Mouse (Mus musculus): ENCODE results near the gene Slc6a5. TPM values are rescaled to one million over a fixed set of nuclear protein-coding genes. Genes with fewer than 3 reads are reported as not detected.
A peak's percentile ranks its signal among the peaks of the same experiment; 100 is the strongest.

Gene Slc6a5
- polyA plus RNA-seq, 2 experiments, result 0.03 TPM; not detected in 1

DNA sequence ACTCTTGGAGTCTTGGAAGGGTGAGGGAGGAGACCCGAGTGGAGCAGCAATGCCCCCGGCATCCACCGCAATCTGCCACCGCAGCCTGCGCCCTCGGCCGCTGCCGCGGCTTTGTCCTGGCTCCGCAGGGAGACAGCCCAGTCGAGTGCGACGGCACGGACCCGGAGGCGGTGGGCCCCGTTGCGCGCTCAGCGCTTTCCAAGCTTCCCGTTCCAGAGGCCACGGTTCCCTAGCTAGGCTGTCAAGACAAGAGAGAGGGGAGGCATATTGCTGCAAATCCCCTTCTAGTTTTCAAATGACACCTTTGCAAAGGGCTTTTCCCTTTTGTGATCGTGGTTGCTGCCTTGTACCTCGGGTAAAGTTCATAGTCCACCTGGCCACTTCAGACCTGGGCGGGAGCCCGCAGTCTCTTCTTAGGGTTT, 945 bp upstream of the Slc6a5 start:
- H3K27me3 ChIP-seq (ENCODE audit: control insufficient read depth, insufficient read depth, low read length), result peaks cover 88% of the 10 kb centered on the region
- no peaks in the 10 kb centered on the region for H3K9me3 ChIP-seq (ENCODE audit: control insufficient read depth, low read length)
- H3K4me3 ChIP-seq (replicated peaks; ENCODE audit: low read length), result no peak overlapping the region
- under 1% methylated on average over 26 of the region's 26 CpGs for WGBS
- H3K27ac ChIP-seq (replicated peaks; ENCODE audit: low read depth, low read length), result no peak overlapping the region
- H3K4me2 ChIP-seq (replicated peaks; ENCODE audit: low read depth, low read length, severe bottlenecking), result no peak overlapping the region
- no peaks in the 10 kb centered on the region for H3K36me3 ChIP-seq (ENCODE audit: control insufficient read depth, insufficient read depth, low read length)
- DNase-seq (ENCODE audit: low spot score) (no peak), ATAC-seq (ENCODE audit: low FRiP score, low read depth) (no peak)
- no peaks in the 10 kb centered on the region for H3K4me1 ChIP-seq (ENCODE audit: control insufficient read depth, insufficient read depth, low read length)
- H3K9ac ChIP-seq (ENCODE audit: low read depth, low read length, severe bottlenecking), result no peak overlapping the region
- TF ChIP-seq POLR2A (IDR thresholded peaks at IDR 0.05; ENCODE audit: borderline replicate concordance, extremely low read depth, insufficient read depth, insufficient read length), result no peak

DNA sequence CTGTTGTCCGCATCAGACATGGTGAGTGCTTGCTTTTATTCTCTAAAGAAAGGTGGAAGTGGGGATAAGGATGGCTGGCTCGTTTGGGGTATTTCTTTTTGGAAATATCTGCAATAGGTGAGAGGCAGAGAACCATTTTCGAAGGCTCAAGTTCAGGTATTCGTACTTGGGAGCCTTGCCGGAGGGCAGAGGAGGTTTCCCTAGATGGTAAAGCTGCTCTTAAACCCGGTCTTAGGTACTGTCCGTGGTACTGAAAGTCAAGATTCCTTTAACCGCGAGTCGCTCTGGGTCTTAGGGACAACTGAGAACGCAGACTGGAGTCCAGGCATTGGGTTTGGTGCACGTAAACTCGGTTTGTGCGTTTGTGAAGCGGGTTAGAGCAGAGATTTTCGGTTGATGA, 415 bp downstream of the Slc6a5 start:
- no peak overlapping the region for H3K9ac ChIP-seq (ENCODE audit: low read depth, low read length, severe bottlenecking)
- H3K4me3 ChIP-seq (replicated peaks; ENCODE audit: low read length), result no peak overlapping the region
- no peaks in the 10 kb centered on the region for H3K9me3 ChIP-seq (ENCODE audit: control insufficient read depth, low read length)
- no peak overlapping the region for H3K4me2 ChIP-seq (replicated peaks; ENCODE audit: low read depth, low read length, severe bottlenecking)
- no peak for ATAC-seq (ENCODE audit: low FRiP score, low read depth)
- peak; percentile 86 for DNase-seq (ENCODE audit: low spot score)
- H3K4me1 ChIP-seq (ENCODE audit: control insufficient read depth, insufficient read depth, low read length), result no peaks in the 10 kb centered on the region
- no peaks in the 10 kb centered on the region for H3K36me3 ChIP-seq (ENCODE audit: control insufficient read depth, insufficient read depth, low read length)
- H3K27ac ChIP-seq (replicated peaks; ENCODE audit: low read depth, low read length), result no peak overlapping the region
- TF ChIP-seq POLR2A (IDR thresholded peaks at IDR 0.05; ENCODE audit: borderline replicate concordance, extremely low read depth, insufficient read depth, insufficient read length), result no peak
- under 1% methylated on average over 16 of the region's 16 CpGs for WGBS
- H3K27me3 ChIP-seq (ENCODE audit: control insufficient read depth, insufficient read depth, low read length), result peaks cover 98% of the 10 kb centered on the region

DNA sequence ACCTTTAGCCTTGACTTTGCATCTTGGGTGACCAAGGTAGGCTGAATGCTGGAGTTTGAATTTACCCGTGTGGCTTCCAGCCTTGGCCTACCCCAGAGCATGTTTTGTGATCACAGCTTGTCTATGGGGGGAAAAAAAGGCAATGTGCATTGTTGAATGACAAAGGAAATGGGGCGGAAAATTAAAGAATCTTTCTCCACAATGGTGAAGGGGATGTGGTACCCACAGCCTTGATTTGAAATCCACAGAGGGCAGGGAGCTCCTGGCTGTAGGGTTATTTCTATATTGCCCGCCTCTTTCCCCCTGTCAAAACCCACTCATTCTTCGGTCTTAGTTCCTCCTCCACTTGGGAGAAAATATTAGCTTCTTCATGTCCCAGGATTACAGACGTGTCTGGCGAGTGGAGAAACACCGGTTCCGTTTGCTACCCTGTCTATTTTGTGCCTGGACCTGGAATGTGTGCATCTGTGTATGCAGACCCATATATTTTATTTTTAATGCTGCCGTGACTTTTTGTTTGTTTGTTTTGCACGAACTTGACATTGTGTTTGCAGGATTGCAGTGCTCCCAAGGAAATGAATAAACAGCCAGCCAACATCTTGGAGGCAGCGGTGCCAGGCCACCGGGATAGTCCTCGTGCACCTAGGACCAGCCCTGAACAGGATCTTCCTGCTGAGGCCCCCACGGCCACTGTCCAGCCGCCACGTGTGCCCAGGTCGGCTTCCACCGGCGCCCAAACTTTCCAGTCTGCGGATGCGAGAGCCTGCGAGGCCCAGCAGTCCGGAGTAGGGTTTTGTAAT, 1.4 kb downstream of the Slc6a5 start:
- no peaks in the 10 kb centered on the region for H3K9me3 ChIP-seq (ENCODE audit: control insufficient read depth, low read length)
- no peak overlapping the region for H3K4me2 ChIP-seq (replicated peaks; ENCODE audit: low read depth, low read length, severe bottlenecking)
- peaks cover 99% of the 10 kb centered on the region for H3K27me3 ChIP-seq (ENCODE audit: control insufficient read depth, insufficient read depth, low read length)
- H3K27ac ChIP-seq (replicated peaks; ENCODE audit: low read depth, low read length), result no peak overlapping the region
- H3K36me3 ChIP-seq (ENCODE audit: control insufficient read depth, insufficient read depth, low read length), result no peaks in the 10 kb centered on the region
- H3K4me3 ChIP-seq (replicated peaks; ENCODE audit: low read length), result no peak overlapping the region
- WGBS, result 5% methylated on average over 20 of the region's 23 CpGs
- H3K4me1 ChIP-seq (ENCODE audit: control insufficient read depth, insufficient read depth, low read length), result no peaks in the 10 kb centered on the region
- TF ChIP-seq POLR2A (IDR thresholded peaks at IDR 0.05; ENCODE audit: borderline replicate concordance, extremely low read depth, insufficient read depth, insufficient read length), result no peak
- DNase-seq (ENCODE audit: low spot score), result no peak
- ATAC-seq (ENCODE audit: low FRiP score, low read depth), result no peak
- no peak overlapping the region for H3K9ac ChIP-seq (ENCODE audit: low read depth, low read length, severe bottlenecking)

DNA sequence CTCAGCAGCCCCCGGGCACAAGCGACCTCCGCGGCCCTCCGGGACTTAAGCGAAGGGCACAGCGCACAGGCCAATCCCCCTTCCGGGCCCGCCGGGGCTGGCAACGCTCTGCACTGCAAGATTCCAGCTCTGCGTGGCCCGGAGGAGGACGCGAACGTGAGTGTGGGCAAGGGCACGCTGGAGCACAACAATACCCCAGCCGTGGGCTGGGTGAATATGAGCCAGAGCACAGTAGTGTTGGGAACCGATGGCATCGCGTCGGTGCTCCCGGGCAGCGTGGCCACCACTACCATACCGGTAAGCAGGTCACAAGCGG, 2.0 kb downstream of the Slc6a5 start:
- no peak overlapping the region for H3K9ac ChIP-seq (ENCODE audit: low read depth, low read length, severe bottlenecking)
- H3K4me1 ChIP-seq (ENCODE audit: control insufficient read depth, insufficient read depth, low read length), result no peaks in the 10 kb centered on the region
- H3K36me3 ChIP-seq (ENCODE audit: control insufficient read depth, insufficient read depth, low read length), result no peaks in the 10 kb centered on the region
- H3K9me3 ChIP-seq (ENCODE audit: control insufficient read depth, low read length), result no peaks in the 10 kb centered on the region
- no peak for DNase-seq (ENCODE audit: low spot score)
- no peak overlapping the region for H3K27ac ChIP-seq (replicated peaks; ENCODE audit: low read depth, low read length)
- H3K4me3 ChIP-seq (replicated peaks; ENCODE audit: low read length), result no peak overlapping the region
- ATAC-seq (ENCODE audit: low FRiP score, low read depth), result no peak
- TF ChIP-seq POLR2A (IDR thresholded peaks at IDR 0.05; ENCODE audit: borderline replicate concordance, extremely low read depth, insufficient read depth, insufficient read length), result no peak
- WGBS, result 2% methylated on average over 26 of the region's 26 CpGs
- peaks cover 99% of the 10 kb centered on the region for H3K27me3 ChIP-seq (ENCODE audit: control insufficient read depth, insufficient read depth, low read length)
- no peak overlapping the region for H3K4me2 ChIP-seq (replicated peaks; ENCODE audit: low read depth, low read length, severe bottlenecking)

DNA sequence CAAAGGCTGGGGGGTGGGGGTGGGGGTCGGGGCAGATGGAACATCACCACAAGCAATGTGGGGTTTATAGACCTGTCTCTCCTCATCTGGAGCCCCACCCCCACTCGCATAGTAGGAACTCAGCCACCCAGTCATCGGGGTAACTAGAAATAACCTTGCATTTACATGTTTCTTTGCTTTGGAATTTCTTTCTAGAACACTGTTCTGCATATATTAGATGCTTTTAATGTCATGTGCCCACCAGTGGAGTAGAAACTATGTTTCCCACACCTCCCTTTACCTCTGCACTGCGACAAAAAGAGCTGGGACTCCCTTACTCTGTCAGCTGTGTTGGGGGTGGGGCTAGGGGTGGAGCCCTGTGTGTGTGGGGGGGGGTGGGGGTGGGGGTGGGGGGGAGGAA, 3.2 kb downstream of the Slc6a5 start:
- Histone ChIP-seq H3K27ac (replicated peaks; ENCODE audit: low read depth, low read length) (no peak overlapping the region), H3K4me2 (replicated peaks; ENCODE audit: low read depth, low read length, severe bottlenecking) (no peak overlapping the region), H3K36me3 (ENCODE audit: control insufficient read depth, insufficient read depth, low read length) (no peaks in the 10 kb centered on the region), H3K4me3 (replicated peaks; ENCODE audit: low read length) (no peak overlapping the region), H3K27me3 (ENCODE audit: control insufficient read depth, insufficient read depth, low read length) (peaks cover 96% of the 10 kb centered on the region), H3K4me1 (ENCODE audit: control insufficient read depth, insufficient read depth, low read length) (no peaks in the 10 kb centered on the region), H3K9ac (ENCODE audit: low read depth, low read length, severe bottlenecking) (no peak overlapping the region), H3K9me3 (ENCODE audit: control insufficient read depth, low read length) (no peaks in the 10 kb centered on the region)
- WGBS, result 6% methylated on average over 4 of the region's 4 CpGs
- ATAC-seq (ENCODE audit: low FRiP score, low read depth) (no peak), DNase-seq (ENCODE audit: low spot score) (no peak)
- no peak for TF ChIP-seq POLR2A (IDR thresholded peaks at IDR 0.05; ENCODE audit: borderline replicate concordance, extremely low read depth, insufficient read depth, insufficient read length)
